Mouse (Mus musculus): ENCODE results near the gene Kcnc4. TPM values are rescaled to one million over a fixed set of nuclear protein-coding genes. Genes with fewer than 3 reads are reported as not detected.

The Kcnc4 gene
- not detected in 2 replicates for total RNA-seq (2017)

DNA sequence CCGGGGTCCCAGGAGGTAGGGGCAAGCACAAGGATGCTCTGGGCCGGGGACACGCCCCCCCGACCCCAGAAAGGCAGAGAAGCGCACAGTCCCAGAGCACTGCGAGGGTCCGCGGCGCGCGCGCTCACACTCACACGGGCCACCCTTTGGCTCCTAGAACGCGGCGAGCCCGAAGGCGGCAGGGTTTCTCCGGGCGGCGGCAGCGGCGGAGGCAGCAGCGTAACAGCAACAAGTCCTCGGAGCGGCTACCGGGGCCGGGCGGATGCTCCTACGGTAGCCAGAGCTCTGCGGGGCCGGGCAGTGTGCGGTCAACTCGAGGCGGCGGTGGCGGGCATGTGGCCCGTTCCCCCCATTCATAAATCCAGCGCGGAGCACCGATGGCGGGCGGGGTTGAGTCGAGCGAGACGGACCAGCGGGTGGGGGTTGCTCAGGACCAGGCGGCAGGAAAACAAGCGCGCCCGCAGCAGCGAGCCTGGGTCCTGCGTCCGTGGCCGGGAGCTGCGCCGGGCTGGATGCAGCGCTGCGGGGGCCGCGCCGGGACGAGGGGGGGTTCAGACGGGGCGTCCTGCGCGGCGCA, at the start of gene Kcnc4:
Gene Kcnc4 (minus strand): TSS at position 357 of the 577 bp plus-strand sequence.
- ATAC-seq (replicated peaks; ENCODE audit: low read depth, poor library complexity, severe bottlenecking): 0 out of 2 replicates have a peak, but pooled peaks have one; percentile 8

DNA sequence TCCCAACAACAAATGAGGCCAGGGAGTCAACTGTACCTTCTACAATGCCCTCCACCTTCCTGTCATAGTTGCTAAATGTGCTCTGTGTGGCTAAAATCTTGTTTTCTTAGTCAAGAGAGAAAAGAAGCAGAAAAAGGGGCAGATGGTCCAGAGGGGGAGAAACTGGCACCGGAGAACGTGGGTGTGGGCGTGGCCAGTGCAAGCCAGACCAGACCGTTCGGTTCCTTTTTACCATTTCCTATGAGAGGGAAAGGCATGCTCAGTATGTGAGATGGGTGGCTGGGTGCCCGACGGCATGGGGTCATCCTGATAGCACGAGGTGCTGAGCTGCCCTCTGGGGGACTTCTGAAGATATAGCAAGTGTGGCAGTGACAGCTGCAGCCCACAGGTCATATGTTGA, 49.3 kb upstream of the Kcnc4 start:
- no peak for ATAC-seq (replicated peaks; ENCODE audit: low read depth, poor library complexity, severe bottlenecking)

DNA sequence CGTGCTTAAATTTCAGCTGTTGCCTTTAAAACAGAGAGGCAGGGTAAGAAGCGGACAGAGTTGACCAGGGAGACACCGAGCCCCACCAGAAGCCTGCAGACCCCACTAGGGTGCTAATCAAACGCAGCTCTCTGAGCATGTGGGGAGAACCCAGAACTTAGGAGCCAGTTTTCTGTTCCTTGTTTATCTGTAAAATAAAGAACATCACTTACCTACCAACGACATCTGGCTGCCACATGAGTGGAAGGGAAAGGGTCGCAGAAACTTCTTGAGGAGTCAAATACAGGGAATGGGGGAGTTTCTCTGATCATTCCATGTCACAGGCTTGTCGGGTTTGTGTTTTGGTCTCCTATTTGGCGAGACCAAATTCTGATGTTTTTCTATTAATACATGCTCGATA, 48.6 kb upstream of the Kcnc4 start:
- ATAC-seq (replicated peaks; ENCODE audit: low read depth, poor library complexity, severe bottlenecking): no peak

- ATAC-seq (replicated peaks; ENCODE audit: low read depth, poor library complexity, severe bottlenecking): no peak
Measured at GRCm38 (mm10) chr3:107506531-107506930, 47.2 kb upstream of the Kcnc4 start.

GRCm38 (mm10) chr3:107505464-107506367, 46.4 kb upstream of the Kcnc4 start:
- ATAC-seq (replicated peaks; ENCODE audit: low read depth, poor library complexity, severe bottlenecking): no peak

DNA sequence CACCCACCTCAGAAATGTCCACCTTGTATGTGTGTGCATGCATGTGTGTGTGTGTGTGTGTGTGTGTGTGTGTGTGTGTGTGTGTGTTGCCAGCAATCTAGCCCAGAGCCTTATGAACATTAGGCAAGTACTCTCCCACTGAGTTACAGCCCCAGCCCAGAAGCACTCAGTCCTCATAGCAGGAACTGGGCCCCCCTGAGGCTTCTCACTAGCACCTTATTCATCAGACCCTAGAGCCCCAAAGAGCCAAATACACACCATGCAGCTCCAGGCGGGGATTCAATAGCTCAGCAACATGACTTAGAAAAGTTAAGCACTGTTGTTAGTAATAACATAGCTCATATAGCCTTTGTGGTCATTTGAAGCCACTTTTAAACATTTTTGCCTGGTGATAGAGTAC, 45.2 kb upstream of the Kcnc4 start:
- ATAC-seq (replicated peaks; ENCODE audit: low read depth, poor library complexity, severe bottlenecking): no peak

DNA sequence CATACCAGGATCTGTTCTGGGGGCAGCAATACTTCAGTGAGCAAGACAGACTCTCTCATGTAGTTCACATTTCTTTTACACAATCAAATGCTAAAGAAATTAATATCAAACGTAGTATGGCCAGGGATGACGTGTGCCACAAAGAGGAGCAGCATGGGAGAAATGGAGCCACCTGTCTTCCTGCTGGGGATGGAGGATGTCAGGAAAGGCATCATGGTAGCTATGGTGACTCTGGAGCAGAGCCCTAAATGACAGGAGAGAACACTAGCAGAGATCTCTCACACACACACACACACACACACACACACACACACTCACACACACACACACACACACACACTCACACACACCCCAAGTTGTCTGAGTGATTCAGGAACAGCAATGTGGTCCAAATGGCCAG, 44.4 kb upstream of the Kcnc4 start:
- ATAC-seq (replicated peaks; ENCODE audit: low read depth, poor library complexity, severe bottlenecking): no peak

DNA sequence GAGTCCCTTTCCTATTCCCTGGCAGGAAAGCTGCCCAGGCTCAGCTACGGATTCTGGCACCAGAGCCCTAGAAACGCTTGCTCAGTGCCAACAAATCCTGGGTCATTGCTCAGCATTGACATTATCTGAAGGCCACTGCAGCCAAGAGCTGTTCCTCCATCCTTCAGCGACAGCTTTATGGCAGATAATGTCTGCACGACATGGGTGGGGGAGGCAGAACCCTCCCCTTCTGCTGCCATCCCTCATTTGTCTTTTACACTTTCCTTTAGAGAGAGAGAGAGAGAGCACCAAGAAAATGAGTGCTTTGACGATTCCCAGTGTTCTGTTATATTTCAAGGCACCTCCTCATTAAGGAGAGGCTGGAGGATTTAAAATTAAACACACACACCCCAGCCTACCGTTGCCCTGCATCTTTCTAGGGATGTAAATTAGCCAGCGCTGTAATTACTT, 42.4 kb upstream of the Kcnc4 start:
- ATAC-seq (replicated peaks; ENCODE audit: low read depth, poor library complexity, severe bottlenecking): no peak

DNA sequence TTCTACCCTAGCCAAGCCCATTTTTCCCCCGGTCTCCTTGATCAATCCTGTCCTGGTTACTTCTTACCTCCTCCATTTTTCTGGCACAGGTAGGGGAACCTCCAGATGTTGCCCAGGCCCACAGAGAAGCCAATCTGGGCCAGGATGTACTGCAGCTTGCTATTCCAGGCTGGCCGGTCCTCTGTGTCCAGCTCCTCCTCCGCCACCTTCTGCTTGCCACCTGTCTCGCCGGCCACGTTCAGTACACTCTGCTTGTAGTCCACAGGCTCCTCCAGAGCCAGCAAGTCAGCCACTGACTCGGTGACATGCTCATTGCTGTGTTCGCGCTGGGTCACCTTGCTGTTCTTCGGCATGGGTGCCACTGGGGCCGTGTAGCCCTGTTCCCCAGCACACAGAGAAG, 40.9 kb upstream of the Kcnc4 start:
- no peak for ATAC-seq (replicated peaks; ENCODE audit: low read depth, poor library complexity, severe bottlenecking)

DNA sequence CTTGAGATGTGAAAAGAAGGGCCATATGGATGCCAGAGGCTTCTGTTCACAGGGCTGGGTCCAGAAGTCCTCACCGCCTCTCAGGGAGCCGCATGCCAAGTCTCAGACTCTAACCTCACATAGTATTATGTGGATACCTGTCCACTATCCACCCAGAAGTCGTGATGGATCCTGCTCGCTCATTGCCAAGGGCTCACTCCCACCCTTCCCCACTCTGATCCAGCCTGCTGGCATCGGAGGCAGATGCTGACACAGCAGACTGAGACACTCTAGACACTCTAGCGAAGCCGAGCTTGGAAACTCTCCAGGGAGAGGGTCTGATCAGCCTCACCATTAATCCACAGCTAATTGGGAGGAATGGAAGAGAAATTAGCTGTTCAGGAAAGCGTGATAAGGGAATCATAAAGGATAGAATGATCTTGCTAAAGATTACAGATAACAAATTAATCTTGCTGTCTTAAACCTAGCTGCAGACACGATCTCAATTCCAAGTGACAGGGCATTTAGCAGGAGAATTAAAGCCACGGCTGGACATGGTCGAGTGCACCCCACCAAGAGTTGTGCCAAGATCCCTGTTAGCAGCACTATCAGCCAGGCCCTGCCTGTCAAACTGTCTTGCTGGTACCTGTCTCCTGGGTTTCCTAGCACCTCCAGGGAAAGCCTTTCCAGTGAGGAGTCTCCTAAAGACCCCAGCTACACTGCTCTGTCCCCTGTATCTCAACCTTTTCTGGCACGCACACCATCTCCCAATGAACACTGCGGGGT, 36.9 kb upstream of the Kcnc4 start:
- no peak for ATAC-seq (replicated peaks; ENCODE audit: low read depth, poor library complexity, severe bottlenecking)

GRCm38 (mm10) chr3:107495524-107495923, 36.2 kb upstream of the Kcnc4 start:
- no peak for ATAC-seq (replicated peaks; ENCODE audit: low read depth, poor library complexity, severe bottlenecking)

DNA sequence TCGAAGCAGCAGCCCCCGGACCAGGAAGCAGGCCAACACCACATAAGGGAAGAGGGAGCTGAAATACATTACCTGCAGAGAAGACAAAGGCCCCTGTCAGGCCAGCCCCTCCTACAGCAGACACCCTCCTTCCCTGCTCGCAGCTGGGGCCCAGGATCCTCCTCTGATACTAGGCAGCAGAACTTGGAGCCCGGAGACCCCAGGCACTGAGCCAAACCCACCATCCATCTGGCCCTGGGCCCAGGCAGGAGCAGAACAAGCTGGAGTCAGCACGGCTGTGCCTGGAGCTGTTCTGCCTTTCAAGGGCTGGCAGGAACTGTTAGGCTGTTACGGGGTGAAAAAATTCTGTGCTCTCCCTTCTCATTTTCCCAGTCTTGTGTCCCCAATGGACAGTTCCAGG, 32.1 kb upstream of the Kcnc4 start:
- ATAC-seq (replicated peaks; ENCODE audit: low read depth, poor library complexity, severe bottlenecking): peak; percentile 58

DNA sequence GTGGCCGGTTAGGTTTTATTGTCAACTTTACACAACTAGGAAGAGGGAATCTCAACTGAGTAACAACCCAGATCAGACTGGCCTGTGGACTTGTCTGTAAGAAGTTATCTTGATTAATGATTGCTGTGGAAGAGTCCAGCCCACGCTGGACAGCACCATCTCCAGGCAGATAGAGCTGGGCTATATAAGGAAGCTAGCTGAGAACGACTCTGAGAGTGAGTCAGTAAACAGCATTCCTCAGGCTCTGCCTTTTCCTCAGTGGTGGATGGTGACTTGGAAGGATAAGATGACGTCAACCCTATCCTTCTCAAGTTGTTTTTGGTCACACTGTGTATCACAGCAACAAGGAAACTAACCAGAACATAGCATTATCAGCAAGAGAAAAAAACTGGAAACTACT, 29.3 kb upstream of the Kcnc4 start:
- ATAC-seq (replicated peaks; ENCODE audit: low read depth, poor library complexity, severe bottlenecking): no peak

- peak; percentile 37; the same call in 1 of the 2 replicates for ATAC-seq (replicated peaks; ENCODE audit: low read depth, poor library complexity, severe bottlenecking)
Measured at GRCm38 (mm10) chr3:107483290-107483689, 23.9 kb upstream of the Kcnc4 start.

DNA sequence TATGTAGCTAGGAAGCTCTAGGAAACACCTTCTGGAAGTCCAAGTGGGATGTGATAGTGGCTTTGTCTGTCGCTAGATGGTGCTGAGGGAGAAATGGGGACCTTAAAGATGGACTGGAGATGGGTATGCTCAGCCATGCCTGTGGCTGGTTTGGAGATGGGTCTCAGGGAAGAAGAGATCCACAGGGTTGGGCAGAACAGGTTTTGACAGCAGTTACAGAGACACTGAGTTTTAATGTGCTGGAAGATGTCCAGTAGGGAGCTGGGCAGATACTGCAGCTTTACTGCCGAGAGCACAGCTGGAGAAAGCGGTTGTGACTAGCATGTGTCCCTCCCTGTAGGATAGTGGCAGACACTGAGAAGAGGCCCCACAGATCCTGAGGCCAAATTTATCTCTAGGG, 21.3 kb upstream of the Kcnc4 start:
- peak; percentile 71 for ATAC-seq (replicated peaks; ENCODE audit: low read depth, poor library complexity, severe bottlenecking)

GRCm38 (mm10) chr3:107472198-107472597, 12.8 kb upstream of the Kcnc4 start:
- ATAC-seq (replicated peaks; ENCODE audit: low read depth, poor library complexity, severe bottlenecking): peak; percentile 88

GRCm38 (mm10) chr3:107469059-107469458, 9.7 kb upstream of the Kcnc4 start:
- ATAC-seq (replicated peaks; ENCODE audit: low read depth, poor library complexity, severe bottlenecking): no peak

- ATAC-seq (replicated peaks; ENCODE audit: low read depth, poor library complexity, severe bottlenecking): no peak
Measured at GRCm38 (mm10) chr3:107468106-107468505, 8.8 kb upstream of the Kcnc4 start.

DNA sequence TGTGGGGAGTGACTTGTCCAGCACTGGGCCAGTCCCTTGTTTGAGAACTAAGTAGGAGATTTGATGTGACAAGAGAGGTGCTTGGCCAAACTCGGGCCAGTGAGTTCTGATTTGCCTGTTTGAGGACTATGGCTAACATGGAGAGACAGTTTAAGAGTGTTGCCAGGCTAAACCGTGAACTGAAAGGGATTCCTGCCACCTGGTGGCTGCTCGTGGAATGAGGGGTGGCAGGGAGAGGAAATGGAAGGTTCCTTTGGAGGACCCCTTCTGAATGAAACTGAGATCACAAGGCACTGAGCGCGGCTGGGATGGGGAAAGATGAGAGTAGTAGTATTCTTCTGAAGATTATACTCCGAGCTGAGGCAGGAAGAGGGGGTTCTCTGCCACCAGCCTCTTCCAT, 7.2 kb upstream of the Kcnc4 start:
- ATAC-seq (replicated peaks; ENCODE audit: low read depth, poor library complexity, severe bottlenecking): peak; percentile 74

GRCm38 (mm10) chr3:107462160-107462559, 2.8 kb upstream of the Kcnc4 start:
- ATAC-seq (replicated peaks; ENCODE audit: low read depth, poor library complexity, severe bottlenecking): 0 out of 2 replicates have a peak, but pooled peaks have one; percentile 34

Measured in common myeloid progenitor, adult 5-6 weeks (primary cell).